Mouse (Mus musculus): ENCODE measurements at regions not wholly inside any gene's neighbourhood (a gene's known extent, or its start where the extent isn't known, plus 50 kb on each side); places are given as distances from the start of the nearest gene placed in this dataset.
"Not testable (repeated sequence)": the region's sequence is repeated elsewhere in the genome, so short reads cannot be mapped to it uniquely, and the experiment has no call there.

DNA sequence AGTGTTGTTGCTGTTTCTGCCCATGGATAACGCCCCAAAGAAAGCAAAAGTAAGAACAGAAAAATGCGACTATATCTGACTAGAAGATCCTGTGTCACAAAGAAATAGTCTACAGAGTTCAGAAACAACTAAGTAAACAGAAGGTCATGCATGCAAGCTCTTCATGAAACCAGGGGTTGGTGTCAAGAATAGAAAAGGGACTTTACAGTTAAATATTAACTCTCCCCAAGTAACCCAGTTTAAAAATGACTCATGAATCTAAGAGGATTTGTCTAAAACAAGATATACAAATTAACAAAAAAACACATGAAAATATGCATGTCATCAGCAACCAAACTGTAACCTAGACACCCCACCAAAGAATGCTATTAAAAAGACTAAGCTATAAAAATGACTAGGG, 381.4 kb upstream of the Ptger4 start:
- no peak for DNase-seq (ENCODE audit: low spot score)

DNA sequence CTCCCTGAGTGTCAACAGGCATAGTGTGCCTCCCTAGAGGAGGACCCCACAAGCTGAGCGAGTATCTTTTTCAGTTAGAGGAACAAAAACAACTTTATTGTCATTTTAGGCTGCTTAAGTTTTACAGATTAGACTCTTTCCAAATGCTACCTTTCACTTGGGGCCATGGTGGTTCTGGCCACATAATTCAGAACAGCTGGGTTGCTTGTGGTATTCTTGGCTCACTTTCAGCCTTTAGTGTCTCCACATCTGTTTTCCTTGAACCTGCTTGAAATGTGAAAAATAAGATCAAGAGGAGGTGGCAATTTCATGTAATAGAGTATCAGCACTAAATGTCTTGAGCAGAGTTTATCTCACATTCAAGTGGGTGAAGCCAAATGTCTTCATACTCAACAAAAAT, 402.7 kb upstream of the Ptger4 start:
- DNase-seq (ENCODE audit: low spot score): no peak

DNA sequence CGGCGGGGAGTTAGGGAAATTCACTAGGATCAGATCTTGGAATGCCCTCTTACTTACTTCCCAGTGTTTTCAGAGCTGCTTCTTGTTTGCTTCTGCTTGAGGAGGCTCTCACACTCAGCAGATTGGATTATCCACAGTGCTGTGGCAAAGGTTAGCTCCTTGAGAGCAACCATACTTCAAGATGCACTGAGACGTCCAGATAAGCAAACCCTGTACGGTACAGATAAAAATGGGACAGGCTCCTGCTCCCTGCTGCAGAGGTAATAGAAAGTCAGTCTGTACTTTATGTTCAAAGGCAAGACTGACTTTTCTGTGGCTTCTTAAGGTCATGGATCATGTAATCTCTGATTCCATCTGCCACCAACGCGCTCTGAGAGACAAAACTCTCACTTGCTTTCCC, 414.8 kb upstream of the Ptger4 start:
- no peak for DNase-seq (ENCODE audit: low spot score)

GRCm38 (mm10) chr15:5660819-5661218, 416.8 kb upstream of the Ptger4 start:
- no peak for DNase-seq (ENCODE audit: low spot score)

DNA sequence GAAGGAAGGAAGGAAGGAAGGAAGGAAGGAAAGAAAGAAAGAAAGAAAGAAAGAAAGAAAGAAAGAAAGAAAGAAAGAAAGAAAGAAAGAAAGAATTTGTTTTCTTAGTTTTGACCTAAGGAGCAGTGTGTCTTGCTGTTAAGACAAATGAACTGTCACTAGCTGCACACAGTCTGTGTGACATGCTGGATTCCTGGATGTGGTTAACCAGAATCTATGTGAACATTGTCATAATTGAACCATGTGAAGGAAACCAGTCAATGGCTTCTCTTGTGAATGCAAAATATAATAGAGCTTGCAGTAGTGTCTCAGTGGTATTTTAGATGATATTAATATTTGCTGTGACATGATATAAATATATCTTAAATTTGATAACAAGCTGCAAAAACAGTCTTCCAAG, 427.8 kb upstream of the Ptger4 start:
- no peak for DNase-seq (ENCODE audit: low spot score)

- DNase-seq (ENCODE audit: low spot score): no peak
Measured at GRCm38 (mm10) chr15:5676704-5677103, 432.7 kb upstream of the Ptger4 start.

GRCm38 (mm10) chr15:5693810-5694209, 449.8 kb upstream of the Ptger4 start:
- no peak for DNase-seq (ENCODE audit: low spot score)

DNA sequence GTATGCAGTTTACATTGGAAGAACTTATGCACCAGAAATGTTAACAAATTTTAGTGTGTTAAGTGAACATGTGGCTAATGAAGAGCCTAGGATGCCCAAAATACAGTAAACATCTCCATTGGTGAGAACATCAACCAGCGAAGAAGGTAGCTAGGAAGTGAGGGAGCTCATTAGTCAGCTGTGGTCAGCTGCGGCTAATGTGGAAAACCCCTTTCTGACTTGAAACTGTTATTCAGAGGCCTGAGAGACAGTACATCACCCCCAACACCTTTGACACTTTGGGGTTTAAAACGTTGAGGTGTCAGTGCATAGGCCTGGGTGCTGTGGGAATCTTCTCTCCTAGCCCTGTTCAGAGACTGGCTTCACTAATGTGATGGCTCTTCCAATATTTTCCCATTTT, 451.0 kb upstream of the Ptger4 start:
- DNase-seq (ENCODE audit: low spot score): no peak

DNA sequence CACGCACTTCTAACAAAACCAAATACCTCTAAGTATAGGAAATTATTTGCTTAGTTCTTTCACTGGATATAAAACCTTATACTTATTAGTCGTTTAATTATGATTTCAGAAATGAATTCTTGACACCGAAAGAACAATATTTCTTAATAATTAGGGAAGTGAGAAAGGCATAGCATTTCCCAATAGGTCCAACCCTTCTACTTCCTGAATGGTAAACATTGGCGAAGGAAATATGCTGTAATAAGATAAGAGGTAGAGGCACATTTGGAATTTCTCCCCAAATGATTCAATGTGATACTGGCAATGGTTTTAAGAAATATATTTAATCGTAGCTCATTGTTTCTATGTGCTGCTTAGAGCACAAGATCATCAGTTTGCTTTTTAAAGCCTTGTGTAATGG, 464.5 kb upstream of the Ptger4 start:
- DNase-seq (ENCODE audit: low spot score): no peak

GRCm38 (mm10) chr15:5740658-5741057, 496.7 kb upstream of the Ptger4 start:
- no peak for DNase-seq (ENCODE audit: low spot score)

DNA sequence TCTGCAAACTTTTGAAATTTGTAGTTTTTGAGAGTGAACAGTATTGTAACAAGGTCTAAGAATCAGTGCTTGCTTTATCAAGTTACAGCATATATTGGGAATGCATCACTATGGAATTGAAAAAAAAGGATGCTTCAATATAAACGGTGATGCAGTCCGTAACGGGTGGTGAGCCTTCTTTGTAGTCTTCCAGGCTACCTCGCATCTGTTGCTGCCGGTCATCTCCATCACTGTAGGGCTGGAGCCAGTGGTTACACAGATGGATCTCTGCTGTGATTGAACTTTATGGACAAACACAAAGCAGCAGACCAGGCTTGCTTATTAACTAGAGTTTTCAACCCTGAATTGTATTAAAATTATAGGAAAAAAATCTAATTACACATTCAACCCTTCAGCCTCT, 499.9 kb upstream of the Ptger4 start:
- DNase-seq (ENCODE audit: low spot score): no peak

- DNase-seq (ENCODE audit: low spot score): no peak
Measured at GRCm38 (mm10) chr15:5758690-5759089, 514.7 kb upstream of the Ptger4 start.

- no peak for DNase-seq (ENCODE audit: low spot score)
Measured at GRCm38 (mm10) chr15:5762216-5762615, 518.2 kb upstream of the Ptger4 start.

DNA sequence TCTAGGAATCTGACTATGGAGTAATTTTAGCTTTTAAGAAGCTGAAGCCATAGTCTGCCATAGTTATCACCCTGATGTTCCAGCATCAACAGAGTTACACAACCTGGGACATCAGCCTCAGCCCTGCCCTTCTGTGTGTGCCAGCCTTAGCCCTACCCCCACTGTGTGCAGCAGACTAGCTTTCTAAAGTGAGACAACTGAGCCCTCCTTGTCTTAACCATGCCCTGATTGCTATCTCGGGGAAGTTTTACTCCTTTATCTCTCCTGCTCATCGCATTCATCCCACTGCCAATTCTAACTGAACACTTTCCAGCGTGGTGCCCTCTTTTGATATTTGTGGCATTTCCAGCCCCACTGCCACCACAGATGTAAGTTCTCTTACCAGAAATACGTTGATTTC, 522.5 kb upstream of the Dab2 start:
- no peak for DNase-seq (ENCODE audit: low spot score)

DNA sequence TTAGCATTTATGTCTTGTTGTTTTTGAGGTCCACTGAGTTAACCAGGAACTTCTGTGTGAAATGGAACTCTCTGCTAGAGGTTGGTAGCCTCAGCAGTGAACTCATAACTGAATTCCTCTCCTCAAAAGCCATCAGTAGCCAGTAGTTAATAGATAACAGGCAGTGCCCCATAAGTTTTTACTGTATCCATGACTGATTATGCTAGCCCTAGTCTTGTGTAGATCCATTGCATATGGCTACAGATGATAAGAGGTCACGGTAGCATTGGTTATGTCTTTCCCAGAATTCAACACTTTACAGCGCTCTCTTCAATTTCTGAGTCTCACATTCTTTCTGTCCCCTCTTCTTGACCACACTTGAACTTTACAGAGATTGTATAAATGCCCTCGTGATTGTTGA, 499.7 kb upstream of the Dab2 start:
- no peak for DNase-seq (ENCODE audit: low spot score)

GRCm38 (mm10) chr15:5811154-5811732, 488.3 kb upstream of the Dab2 start:
- no peak for DNase-seq (ENCODE audit: low spot score)

DNA sequence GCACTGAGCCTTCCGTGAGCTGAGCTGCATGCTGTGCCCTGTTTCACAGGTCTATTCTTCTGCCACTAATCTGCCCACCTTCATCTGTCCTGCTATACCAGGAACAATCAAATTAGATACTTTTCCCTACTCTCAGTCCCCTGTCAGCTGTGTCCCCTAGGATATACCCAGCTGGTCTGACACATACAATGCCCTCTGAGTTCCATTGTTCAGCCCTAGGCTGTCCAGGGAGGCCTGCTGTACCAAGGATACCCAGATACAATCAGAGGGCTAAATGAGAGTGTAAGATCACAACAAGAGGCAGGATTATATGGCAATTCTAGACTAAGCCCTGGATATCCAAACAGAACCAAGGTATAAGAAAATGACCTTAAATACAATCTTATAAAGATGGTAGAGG, 487.6 kb upstream of the Dab2 start:
- no peak for DNase-seq (ENCODE audit: low spot score)

- no peak for DNase-seq (ENCODE audit: low spot score)
Measured at GRCm38 (mm10) chr15:5817901-5818576, 481.5 kb upstream of the Dab2 start.

- DNase-seq (ENCODE audit: low spot score): no peak
Measured at GRCm38 (mm10) chr15:5839963-5840362, 459.6 kb upstream of the Dab2 start.

GRCm38 (mm10) chr15:5841369-5842149, 458.0 kb upstream of the Dab2 start:
- DNase-seq (ENCODE audit: low spot score): not testable (repeated sequence)

- no peak for DNase-seq (ENCODE audit: low spot score)
Measured at GRCm38 (mm10) chr15:5846571-5846970, 453.0 kb upstream of the Dab2 start.

DNA sequence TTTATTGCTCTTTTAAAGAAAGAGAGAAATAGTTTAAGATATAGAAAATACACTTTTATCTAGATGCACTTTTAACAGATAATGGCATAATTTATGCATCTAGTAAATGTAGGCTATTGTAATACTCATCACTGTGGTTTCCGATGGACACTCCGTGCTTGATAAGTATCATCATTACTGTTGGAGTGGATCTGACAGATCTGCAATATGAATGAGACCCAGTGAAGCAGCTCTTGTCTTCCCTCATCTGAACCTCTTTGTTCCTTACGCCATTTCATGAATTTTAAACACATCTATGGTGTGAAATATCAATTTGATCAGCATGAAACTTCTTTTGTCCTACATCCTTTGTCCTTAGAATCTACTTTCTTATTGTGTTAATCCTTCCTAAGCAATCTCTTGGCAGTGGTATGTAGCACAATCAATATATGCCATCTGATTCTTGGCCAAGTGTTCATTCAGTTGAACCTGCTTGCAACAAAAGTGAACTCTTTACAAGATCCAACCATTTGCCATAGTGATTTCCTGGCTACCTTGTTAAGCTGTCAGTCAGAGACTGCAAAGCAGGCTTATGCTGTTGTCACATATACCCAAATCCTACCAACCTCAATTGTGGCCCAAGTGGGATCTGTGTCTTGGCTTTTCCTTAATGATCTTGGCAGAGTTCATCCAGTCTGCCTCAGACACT, 452.0 kb upstream of the Dab2 start:
- no peak for DNase-seq (ENCODE audit: low spot score)

DNA sequence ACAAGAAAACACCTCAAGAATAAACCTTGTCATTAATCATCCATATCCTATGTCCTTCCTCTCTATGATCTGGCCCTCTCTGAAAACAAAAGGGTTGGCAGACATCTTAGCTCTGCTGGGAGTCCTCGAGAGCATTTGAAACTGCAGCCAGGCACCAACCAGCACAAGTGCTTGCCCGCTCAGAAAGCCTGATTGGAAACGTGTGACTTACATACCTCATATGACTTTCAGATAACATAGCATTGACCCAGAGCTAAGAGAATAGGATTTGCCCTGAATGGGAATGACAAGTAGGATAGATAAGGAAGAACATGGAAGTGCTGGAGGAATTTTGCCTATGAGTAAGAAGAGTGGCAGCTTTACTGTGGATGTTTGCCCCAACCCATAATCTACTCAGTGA, 447.1 kb upstream of the Dab2 start:
- DNase-seq (ENCODE audit: low spot score): no peak
